17 mouse cellular contexts compared by ENCODE assay signal in the genomic region with DNA sequence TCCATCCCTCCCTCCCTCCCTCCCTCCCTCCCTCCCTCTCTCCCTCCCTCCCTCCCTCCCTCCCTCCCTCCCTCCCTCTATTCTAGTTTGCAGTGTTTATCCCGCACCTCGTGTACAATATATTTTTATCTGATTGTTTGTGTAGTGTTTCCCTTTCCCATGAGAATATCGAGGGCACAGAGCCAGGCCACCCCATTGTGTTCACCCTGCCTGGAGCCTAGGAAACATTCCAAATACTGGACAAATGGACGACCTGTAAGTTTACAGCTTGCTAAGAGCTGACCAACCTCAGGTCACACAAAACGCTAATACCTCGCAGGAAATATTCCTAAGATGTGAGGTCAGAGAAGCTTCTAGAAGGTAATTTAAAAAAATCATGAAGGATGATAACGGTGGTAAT. TPM values are rescaled to one million over a fixed set of nuclear protein-coding genes. Genes with fewer than 3 reads are reported as not detected.
DNase-seq lines count a peak whose midpoint lies in the region; ATAC-seq and TF ChIP-seq lines count a peak whose summit lies in the region.
"Had no signal": no experiment of that assay in that cellular context is flagged by ENCODE, and none has a peak within 500 bp of the region (broad histone marks: within the 10 kb centered on the region; RNA-seq: fewer than 3 reads in every experiment).

No protein-coding gene starts in this region.

- no peak overlapping the region for H3K9ac ChIP-seq in heart, embryonic 12.5 days
- no peak overlapping the region for H3K9ac ChIP-seq in heart, postnatal 0 days (replicated peaks; ENCODE audit: low read depth, low read length)
- H3K9ac ChIP-seq in lung, embryonic 16.5 days (ENCODE audit: low read length), result no peak overlapping the region
- H3K9ac ChIP-seq in intestine, embryonic 16.5 days (ENCODE audit: low read depth, low read length), result no peak overlapping the region
- H3K9ac ChIP-seq: hindbrain, embryonic 14.5 days; limb, embryonic 12.5 days; lung, embryonic 15.5 days; midbrain, embryonic 13.5 days had no signal

- peak; percentile 97 for DNase-seq in heart, adult 11 months
- DNase-seq in heart, postnatal 0 days (ENCODE audit: low spot score), result no peak
- no peak for DNase-seq in cerebellum, adult 11-12 months
- no peak for DNase-seq in embryo, embryonic 10 days (ENCODE audit: low spot score)
- DNase-seq: cerebellum, adult 8-10 months; embryo, embryonic 11 days; layer of hippocampus, postnatal 36 days; thymus, postnatal 25 days had no signal

- TF ChIP-seq CTCF in heart, postnatal 0 days (IDR thresholded peaks at IDR 0.05; ENCODE audit: low read depth), result no peak

- H3K4me2 ChIP-seq in heart, embryonic 12.5 days, result no peak overlapping the region
- no peak overlapping the region for H3K4me2 ChIP-seq in heart, postnatal 0 days (ENCODE audit: low read depth, low read length)
- no peak overlapping the region for H3K4me2 ChIP-seq in lung, embryonic 16.5 days (ENCODE audit: low read depth, low read length)
- no peak overlapping the region for H3K4me2 ChIP-seq in intestine, embryonic 16.5 days (ENCODE audit: low read depth, low read length)
- H3K4me2 ChIP-seq: hindbrain, embryonic 14.5 days; limb, embryonic 12.5 days; lung, embryonic 15.5 days; midbrain, embryonic 13.5 days had no signal

- no peak for ATAC-seq in heart, embryonic 12.5 days (ENCODE audit: insufficient number of reproducible peaks, low FRiP score)
- ATAC-seq in heart, postnatal 0 days (ENCODE audit: insufficient read depth, low read depth), result no peak
- ATAC-seq in lung, embryonic 16.5 days (ENCODE audit: low read depth), result no peak; the same call in 1 of the 2 replicates
- ATAC-seq in intestine, embryonic 16.5 days, result no peak
- ATAC-seq: midbrain, embryonic 13.5 days; Patski had no signal

- H3K9me3 ChIP-seq in heart, embryonic 12.5 days (replicated peaks), result no peaks in the 10 kb centered on the region
- H3K9me3 ChIP-seq in heart, postnatal 0 days (replicated peaks; ENCODE audit: control insufficient read depth, low read length), result no peaks in the 10 kb centered on the region
- no peaks in the 10 kb centered on the region for H3K9me3 ChIP-seq in lung, embryonic 16.5 days (ENCODE audit: control insufficient read depth, low read length)
- no peaks in the 10 kb centered on the region for H3K9me3 ChIP-seq in intestine, embryonic 16.5 days (ENCODE audit: control insufficient read depth, low read length)
- H3K9me3 ChIP-seq: limb, embryonic 12.5 days; lung, embryonic 15.5 days; midbrain, embryonic 13.5 days had no signal

- H3K4me3 ChIP-seq in heart, embryonic 12.5 days, result no peak overlapping the region
- no peak overlapping the region for H3K4me3 ChIP-seq in brown adipose tissue, adult 24 weeks (ENCODE audit: insufficient read depth, low read depth, low read length)
- no peak overlapping the region for H3K4me3 ChIP-seq in heart, postnatal 0 days (ENCODE audit: low read depth, low read length)
- no peak overlapping the region for H3K4me3 ChIP-seq in lung, embryonic 16.5 days (ENCODE audit: low read length)
- no peak overlapping the region for H3K4me3 ChIP-seq in intestine, embryonic 16.5 days (ENCODE audit: low read length)
- H3K4me3 ChIP-seq: limb, embryonic 12.5 days; lung, embryonic 15.5 days; midbrain, embryonic 13.5 days had no signal

- no peak for TF ChIP-seq EP300 in heart, postnatal 0 days (IDR thresholded peaks at IDR 0.05; ENCODE audit: low read depth)

- H3K27me3 ChIP-seq in heart, embryonic 12.5 days (replicated peaks), result no peaks in the 10 kb centered on the region
- no peaks in the 10 kb centered on the region for H3K27me3 ChIP-seq in heart, postnatal 0 days (ENCODE audit: control insufficient read depth, insufficient read depth, low read length)
- no peaks in the 10 kb centered on the region for H3K27me3 ChIP-seq in lung, embryonic 16.5 days (ENCODE audit: control insufficient read depth, insufficient read depth, low read depth, low read length)
- no peaks in the 10 kb centered on the region for H3K27me3 ChIP-seq in intestine, embryonic 16.5 days (replicated peaks; ENCODE audit: control insufficient read depth, insufficient read depth, low read length)
- H3K27me3 ChIP-seq: limb, embryonic 12.5 days; lung, embryonic 15.5 days; Patski had no signal

- no peak overlapping the region for H3K27ac ChIP-seq in heart, embryonic 12.5 days (ENCODE audit: poor library complexity, severe bottlenecking)
- peak overlapping the region; percentile 69 for H3K27ac ChIP-seq in brown adipose tissue, adult 24 weeks (replicated peaks; ENCODE audit: low read depth, low read length)
- H3K27ac ChIP-seq in heart, postnatal 0 days (ENCODE audit: low read depth), result peak overlapping the region; percentile 58
- H3K27ac ChIP-seq in lung, embryonic 16.5 days (ENCODE audit: low read length), result peak overlapping the region; percentile 47
- H3K27ac ChIP-seq in intestine, embryonic 16.5 days (ENCODE audit: low read length), result no peak overlapping the region
- H3K27ac ChIP-seq: hindbrain, embryonic 14.5 days; limb, embryonic 12.5 days; midbrain, embryonic 13.5 days had no signal

- 65% methylated on average over 7 of the region's 7 CpGs for WGBS in heart, embryonic 12.5 days
- WGBS in heart, postnatal 0 days, result 35% methylated on average over 7 of the region's 7 CpGs
- 42% methylated on average over 7 of the region's 7 CpGs for WGBS in lung, embryonic 16.5 days
- 61% methylated on average over 7 of the region's 7 CpGs for whole genome bisulfite sequencing in intestine, embryonic 16.5 days

- H3K36me3 ChIP-seq in heart, embryonic 12.5 days, result no peaks in the 10 kb centered on the region
- no peaks in the 10 kb centered on the region for H3K36me3 ChIP-seq in heart, postnatal 0 days (replicated peaks; ENCODE audit: control insufficient read depth, insufficient read depth, low read length)
- no peaks in the 10 kb centered on the region for H3K36me3 ChIP-seq in lung, embryonic 16.5 days (ENCODE audit: control insufficient read depth, insufficient read depth, low read length)
- H3K36me3 ChIP-seq in intestine, embryonic 16.5 days (ENCODE audit: control insufficient read depth, insufficient read depth, low read length), result no peaks in the 10 kb centered on the region
- H3K36me3 ChIP-seq: limb, embryonic 12.5 days; lung, embryonic 15.5 days; midbrain, embryonic 13.5 days had no signal

- H3K4me1 ChIP-seq in heart, embryonic 12.5 days (replicated peaks), result peaks cover 97% of the 10 kb centered on the region
- peaks cover 75% of the 10 kb centered on the region for H3K4me1 ChIP-seq in brown adipose tissue, adult 24 weeks (ENCODE audit: control insufficient read depth, insufficient read depth, insufficient read length, low read length)
- peaks cover 87% of the 10 kb centered on the region for H3K4me1 ChIP-seq in heart, postnatal 0 days (ENCODE audit: control insufficient read depth, insufficient read depth)
- peaks cover 60% of the 10 kb centered on the region for H3K4me1 ChIP-seq in lung, embryonic 16.5 days (replicated peaks; ENCODE audit: control insufficient read depth, insufficient read depth, low read length)
- peaks cover 76% of the 10 kb centered on the region for H3K4me1 ChIP-seq in intestine, embryonic 16.5 days (ENCODE audit: control insufficient read depth, insufficient read depth, low read length)

RNA-seq across cellular contexts. Expression of a gene that starts 12.0 kb away (rescaled TPM):
- polyA plus RNA-seq in heart, embryonic 12.5 days (2016; fragmentation: Nextera tagmentation; extraction: Ambion mirVana), result 6.2 TPM in 2 replicates
- polyA plus RNA-seq in brown adipose tissue, adult 24 weeks (2012; ENCODE audit: insufficient read depth, insufficient read length, missing spikeins), result 86.1 and 119 TPM in 2 replicates
- total RNA-seq in heart, postnatal 0 days (2014; rRNA removed; ENCODE audit: low replicate concordance), result 45.0 and 47.2 TPM in 2 replicates
- polyA plus RNA-seq in heart, postnatal 0 days (2015; fragmentation: Nextera tagmentation; extraction: Ambion mirVana), result 2.9 and 3.4 TPM in 2 replicates
- polyA plus RNA-seq in lung, embryonic 16.5 days (2015; fragmentation: Nextera tagmentation; extraction: Ambion mirVana), result 6.1 and 6.6 TPM in 2 replicates
- 3.0 and 3.6 TPM in 2 replicates for polyA plus RNA-seq in intestine, embryonic 16.5 days (2015; fragmentation: Nextera tagmentation; extraction: Ambion mirVana)

Comparison
In these comparisons a context has a peak if more than half of its experiments do, and no peak if none do; other contexts are left out.
1. H3K27ac ChIP-seq: peak in brown adipose tissue, adult 24 weeks (single experiment), heart, postnatal 0 days (single experiment) and lung, embryonic 16.5 days (single experiment); none in heart, embryonic 12.5 days (single experiment) and intestine, embryonic 16.5 days (single experiment).
2. RNA of a gene that starts 12.0 kb away (polyA plus RNA-seq): 86.1 to 119 TPM in brown adipose tissue, adult 24 weeks; 6.2 TPM in heart, embryonic 12.5 days, 6.1 to 6.6 TPM in lung, embryonic 16.5 days, 2.9 to 3.4 TPM in heart, postnatal 0 days and 3.0 to 3.6 TPM in intestine, embryonic 16.5 days; every median in the first group is over 10 times any median in the second.